Mouse (Mus musculus): Measurements from ENCODE around the gene Hip1r.

Hip1r gene

DNA sequence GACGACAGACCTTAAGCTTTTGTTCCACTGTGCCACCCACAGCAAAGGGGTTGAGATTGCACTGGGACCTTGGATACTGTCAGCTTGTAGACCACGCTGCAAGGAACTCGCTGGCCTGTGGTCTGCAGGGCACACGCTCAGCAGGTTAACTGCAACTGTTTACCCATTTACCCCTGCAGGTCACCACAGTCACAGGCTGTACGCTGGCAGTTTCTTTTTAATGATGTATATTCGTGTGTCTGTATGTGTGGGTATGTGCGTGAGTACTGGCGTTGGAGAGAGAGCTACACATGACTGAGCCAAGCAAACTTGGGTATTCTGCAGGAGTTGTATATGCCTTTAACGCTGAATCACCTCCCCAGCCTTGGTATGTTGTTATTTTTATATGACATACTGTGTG, 45.2 kb downstream of the Hip1r start:
- DNase-seq (ENCODE audit: low spot score) = no peak

DNA sequence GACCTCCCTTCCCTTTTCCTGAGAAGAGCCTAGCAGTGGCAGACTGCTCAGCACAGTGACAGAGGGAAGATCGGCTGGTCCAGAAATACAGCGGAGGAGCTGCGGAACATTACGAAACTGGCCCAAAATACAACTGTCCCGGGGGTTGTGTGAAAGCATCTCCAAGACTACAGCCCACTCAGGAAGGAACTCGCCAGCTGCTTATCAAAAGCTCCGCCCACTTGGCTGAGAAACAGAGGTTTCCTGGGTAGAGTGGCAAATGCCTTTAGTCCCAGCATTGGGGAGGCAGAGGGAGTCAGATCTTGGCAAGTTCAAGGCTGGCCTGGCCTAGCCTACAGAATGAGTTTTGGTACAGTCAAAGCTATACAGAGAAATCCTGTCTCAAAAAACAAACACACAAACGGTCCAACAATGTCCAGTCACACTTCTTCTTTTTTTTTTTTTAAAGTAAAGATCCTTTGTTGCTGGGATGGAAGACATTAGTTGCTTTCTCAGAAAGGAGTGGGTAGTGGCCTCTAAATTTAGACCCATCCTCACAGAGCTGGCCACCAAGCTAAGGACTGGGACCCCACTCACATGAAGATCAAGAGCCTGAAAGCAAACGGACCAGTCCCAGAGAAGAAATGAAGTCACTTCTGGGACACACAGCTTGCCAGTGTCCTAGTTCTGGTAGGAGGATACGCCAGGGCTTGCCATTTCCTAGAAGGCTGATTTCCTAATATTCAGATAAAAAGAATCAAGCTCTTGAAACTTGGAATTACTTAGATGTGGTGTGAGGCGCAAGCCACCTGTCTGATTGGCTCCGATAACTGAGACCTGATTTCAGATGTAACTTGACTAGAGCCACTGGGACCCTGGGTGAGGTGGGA, 46.2 kb downstream of the Hip1r start:
- DNase-seq (ENCODE audit: low spot score) = peak; percentile 84

DNA sequence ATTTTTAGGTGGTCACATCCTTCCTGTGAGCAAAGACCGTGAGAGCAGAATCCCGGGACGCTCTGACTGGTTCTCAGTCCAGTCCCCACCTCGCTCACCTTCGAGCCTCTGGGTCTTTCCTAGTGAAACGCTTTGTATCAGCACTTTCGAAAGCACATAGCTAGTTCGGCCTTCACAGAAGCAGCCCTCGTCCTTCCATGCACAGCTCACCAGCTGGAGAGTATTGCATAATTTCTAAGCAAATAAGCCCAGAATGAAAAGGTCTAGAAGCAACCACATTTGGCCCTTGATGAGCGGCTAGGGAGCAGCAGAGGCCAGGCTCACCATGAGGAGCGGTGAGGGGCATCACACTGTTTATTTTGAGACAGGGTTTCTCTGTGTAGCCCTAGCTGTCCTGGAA, 47.7 kb downstream of the Hip1r start:
- no peak for DNase-seq (ENCODE audit: low spot score)

DNA sequence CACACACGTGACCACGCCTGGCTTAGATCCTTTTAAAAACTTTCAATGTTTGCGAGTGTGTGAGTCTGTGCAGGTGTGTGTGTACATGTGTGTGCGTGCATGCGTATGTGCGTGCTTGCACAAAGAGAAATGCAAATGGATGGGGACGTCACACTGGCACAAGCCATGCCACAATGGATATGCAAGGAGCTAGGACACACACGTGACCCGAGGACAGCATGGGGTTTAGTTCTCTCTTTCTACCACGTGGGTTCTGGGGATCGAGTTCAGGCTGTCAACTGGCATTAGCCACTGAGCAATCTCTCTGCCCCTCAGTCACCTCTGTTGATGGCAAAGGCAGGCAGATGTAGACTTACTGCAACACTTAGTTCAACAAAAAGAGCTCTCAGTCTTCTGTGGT, 48.3 kb downstream of the Hip1r start:
- DNase-seq (ENCODE audit: low spot score) = no peak

DNA sequence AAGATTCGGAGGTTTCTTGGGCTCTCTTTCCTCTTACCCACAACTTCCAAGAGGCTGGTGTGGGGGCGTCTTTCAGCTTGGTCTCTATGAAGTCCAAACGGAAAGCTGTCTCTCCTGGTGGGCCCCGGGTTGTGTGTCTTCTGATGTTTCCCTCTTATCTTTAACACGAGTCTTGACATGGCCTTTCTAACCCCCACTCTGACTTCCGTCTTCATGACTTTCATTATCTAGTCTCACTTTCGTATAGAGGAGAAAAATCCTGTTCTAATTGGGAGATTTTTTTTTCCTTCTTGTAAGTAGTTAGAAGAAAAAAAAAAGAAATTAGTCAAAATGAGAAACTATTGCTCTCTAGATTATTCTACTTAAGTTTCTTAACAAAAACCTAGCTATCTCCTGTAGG, 48.9 kb downstream of the Hip1r start:
- DNase-seq (ENCODE audit: low spot score) = no peak

DNA sequence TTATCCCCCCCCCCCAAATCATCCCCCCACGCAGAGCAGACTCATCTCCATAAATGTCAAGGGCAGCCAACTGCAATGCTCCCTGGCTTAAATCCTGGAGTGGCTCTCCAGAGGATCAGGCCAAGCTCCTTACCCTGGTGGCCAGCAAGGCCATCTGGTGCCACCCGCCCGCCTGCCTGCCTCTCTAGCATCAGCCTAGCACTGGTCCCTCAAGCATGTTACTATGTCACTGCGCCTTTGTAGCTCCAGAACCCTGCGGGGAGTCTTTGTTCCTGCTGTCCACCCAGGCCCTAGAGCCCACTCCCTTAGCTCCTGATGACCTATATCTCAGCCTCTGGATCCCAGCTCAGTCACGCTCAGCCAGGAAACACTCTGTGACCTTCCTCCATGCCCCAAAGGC, 51.2 kb downstream of the Hip1r start:
- no peak for DNase-seq (ENCODE audit: low spot score)

DNA sequence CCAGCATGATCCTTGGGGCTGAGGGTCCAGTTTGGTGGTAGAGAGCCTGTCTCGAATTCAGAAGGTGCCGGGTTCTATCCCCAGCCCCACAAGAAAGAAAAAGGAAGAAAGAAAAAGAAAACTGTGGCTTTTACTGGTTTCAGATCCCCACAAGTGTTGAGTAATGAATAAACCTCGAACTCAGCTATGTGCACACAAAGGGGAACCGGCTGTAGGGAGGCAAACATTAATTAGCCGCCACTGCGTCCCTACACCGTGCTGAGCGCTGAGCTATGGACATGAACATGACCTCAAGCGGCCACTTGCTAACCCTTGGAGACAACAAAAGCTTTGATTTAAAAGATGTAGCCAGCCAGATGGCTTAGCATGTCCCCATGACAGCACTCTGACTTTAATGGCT, 51.7 kb downstream of the Hip1r start:
- DNase-seq (ENCODE audit: low spot score) = no peak

DNA sequence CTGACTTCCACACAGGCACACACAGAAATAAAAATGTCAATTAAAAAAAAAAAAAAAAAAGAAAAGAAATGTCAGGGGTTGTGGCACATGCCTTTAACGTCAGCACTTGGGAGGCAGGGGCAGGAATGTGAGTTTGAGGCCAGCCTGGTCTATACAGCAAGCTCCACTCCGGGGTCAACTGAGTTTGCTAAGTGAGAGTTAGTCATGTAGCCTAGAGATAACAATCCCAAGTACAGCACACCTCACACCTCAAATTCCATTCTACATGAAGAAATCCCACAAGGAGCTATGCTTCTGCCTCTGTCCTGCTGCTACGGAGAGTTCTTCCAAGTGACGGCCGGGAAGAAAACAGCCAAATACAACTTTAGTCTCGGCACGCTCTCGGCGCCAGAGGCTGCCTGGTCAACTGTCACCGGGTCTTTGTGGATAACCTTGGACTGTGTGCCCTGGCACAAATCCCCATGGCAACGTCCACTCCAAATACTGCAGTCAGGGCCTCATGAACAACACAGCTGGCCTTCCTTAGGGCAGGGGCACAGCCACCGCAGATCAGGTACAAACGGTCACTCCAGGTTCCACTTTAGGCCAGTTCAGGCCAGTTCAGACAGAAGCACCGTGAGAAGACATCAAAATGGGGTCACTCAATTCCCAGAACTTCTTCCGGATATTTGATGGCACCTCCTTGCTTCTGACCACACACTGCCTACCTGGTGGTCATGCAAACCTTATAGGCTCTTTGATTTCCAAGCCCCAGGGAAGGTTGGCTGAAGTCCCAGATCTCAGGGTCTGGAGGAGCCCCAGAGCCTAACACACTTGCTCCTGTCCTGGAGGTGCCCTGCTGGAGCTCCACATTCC, 52.4 kb downstream of the Hip1r start:
- no peak for DNase-seq (ENCODE audit: low spot score)

DNA sequence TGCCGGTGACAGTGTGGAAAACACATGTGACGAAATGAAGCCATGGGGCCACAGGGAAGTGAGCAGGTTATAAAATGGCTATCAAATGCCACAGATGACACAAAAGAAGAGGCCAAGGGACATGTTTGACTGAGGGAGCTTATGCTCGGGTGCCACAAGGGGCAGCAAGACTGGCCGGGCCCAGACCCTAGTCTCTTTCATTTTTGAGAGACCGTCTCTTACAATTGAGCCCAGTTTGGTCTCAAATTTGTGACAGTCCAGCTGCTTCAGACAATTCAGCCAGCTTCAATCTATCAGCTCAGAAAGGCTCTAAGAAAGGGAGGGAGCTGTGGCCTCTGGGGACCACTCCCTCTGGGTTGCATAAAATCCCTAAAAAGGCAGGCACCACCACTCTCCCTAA, 53.1 kb downstream of the Hip1r start:
- no peak for DNase-seq (ENCODE audit: low spot score)

DNA sequence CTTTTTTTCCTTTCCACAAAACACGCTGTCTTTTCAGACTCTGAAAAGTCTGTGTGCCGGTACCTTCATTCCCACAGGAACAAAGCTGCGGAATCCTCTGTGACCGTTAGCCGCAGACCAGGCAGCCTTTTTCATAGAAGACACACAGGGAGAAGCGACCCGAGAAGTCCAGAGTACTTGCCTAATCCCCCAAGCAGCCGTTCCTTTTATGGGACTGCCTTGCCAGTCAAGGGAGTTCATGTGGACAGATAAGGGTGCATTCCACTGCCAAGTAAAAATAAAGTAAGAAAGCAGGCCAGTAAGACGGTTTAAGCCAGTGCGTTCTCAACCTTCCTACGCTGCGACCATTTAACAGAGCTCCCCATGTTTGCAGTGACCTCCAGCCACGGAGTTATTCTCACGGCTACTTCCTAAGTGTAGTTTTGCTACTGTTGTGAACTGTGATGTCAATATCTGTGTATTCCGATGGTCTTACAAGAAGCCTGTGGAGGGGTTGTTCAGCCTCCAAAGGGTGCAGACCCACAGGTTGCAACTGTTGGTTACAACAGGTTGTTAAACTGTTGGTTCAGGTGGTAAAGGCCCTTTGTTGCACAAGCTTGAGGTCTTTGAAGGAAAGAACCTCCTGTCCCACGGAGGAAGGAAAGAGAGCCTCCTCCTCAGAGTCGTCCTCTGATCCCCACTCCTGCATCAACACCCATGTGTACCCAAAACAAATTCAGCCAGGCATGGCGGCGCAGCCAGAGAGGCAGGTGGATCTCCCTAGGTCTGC, 54.5 kb downstream of the Hip1r start:
- no peak for DNase-seq (ENCODE audit: low spot score)

DNA sequence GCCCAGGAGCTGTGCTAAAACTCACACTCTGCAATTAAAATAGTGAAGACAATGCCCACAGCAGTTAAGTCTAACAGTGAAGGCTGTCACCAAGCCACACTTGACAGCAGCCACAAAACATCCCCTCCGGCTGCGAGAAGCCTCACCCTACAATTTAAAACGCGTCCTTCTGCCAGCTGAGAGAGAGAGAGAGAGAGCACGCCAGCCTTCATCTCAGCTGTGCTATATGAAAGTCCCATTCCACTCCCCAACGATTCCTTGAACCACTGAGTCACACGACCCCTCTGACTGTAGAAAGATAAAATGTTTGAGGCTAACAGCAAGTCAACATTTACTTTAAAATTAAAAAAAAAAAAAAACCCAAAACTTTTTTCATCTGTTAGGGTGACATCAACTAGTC, 55.3 kb downstream of the Hip1r start:
- no peak for DNase-seq (ENCODE audit: low spot score)

DNA sequence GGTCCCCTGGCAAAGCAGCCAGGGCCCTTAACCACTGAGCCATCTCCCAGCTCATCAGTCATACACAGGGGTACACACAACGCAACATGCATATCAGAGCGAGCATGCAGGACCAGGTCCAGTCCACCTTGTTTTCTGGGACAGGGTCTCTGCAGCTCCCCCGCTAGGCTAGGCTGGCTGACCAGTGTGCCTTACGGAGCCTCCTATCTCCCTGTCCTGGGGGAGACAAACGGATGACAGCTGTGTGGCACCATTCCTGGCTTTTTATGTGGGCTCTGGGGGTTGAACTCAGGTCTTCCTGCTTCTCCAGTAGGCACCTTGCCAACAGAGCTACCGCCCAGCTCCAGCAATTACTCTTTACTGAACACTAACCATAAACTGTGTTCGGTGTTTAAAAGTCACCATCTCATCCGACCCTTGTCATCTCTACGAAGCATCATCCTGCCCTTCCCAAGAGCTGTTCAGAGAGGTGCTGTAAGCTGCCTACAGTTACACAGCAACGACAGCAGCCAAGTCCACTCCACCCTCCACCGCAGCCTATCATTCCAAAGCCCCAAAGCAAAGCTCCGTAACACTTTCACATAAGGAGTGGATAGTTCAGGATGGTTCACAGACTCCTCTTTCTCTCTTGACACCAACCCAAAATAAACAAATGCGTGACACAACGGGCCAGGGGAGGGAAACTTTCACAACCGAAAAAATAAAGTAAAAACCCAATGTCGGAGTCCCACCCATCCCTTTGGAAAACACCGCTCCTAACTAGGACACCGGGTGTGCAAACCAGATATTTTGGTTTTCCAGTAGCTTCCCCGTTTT, 56.0 kb downstream of the Hip1r start:
- no peak for DNase-seq (ENCODE audit: low spot score)

DNA sequence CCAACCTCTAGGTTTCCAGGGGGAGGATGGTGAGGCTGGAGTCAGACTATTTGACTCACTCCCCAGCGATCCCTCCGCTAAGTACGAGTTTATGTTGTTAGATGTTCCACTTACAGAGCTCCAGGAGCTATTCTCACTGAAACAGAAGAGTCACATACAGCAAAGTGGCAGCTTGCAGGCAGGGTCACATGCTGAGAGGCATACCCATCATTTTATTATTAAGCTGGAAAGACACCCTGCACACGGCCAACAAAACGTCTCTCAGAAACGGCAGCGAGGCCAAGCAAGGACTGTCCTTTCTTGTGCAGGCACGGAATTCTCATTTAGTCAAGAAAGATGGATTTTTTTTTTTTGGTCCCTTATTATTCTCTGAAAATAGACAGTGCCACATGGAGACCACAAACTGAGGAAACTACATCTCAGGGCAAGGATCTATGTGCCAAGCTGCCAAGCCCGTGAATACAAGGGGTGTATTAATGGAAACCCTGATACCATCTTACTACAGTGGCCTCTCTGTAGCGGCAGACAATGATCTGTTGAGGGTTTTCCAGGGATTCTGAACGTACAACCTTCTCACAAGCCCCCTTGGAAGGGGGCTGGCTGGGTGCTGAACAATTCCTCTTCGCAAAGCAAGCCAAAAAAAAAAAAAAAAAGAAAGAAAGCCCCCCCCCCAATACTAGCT, 57.1 kb downstream of the Hip1r start:
- no peak for DNase-seq (ENCODE audit: low spot score)

DNA sequence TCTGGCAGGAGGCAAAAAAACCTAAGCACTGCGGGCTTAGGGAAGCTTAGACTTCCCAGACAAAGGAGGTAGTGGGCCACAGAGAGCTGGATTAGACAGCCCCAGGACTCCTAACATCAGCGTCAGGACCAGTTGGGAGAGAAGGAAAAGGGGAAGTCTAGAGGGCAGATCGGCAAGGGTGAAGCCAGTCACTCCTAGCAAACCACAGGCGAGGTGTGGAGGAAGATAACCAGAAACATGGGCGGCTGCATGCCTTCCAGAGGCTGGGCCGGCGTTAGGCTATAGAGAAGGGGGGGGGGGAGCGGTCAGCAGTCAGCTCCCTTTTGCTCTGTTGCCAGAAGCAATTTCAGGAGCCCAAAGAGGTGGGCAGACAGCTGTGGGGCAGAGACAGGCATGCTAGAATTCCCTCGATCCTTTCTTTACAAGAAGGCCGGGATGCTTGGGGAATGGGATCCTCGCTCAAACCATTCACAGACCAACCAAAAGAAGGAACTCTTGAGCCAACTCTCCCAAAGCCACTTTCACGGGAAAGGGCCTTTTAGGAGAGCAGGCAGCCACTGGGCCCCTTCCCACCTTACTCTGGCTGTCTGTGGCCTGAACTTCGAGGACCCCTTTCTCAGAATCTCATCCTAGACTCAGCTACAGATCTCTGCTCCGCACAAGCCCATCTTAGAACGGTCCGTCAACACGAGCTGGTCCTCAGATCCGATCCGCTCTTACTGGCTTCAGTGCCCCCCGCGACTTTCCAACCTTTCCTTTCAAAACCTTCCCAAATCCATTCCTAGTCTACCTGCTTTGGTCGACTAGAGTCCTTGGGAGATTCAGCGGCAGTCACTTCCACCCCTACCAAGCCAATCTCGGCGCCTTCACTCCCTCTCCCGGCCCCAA, 57.9 kb downstream of the Hip1r start:
- no peak for DNase-seq (ENCODE audit: low spot score)

DNA sequence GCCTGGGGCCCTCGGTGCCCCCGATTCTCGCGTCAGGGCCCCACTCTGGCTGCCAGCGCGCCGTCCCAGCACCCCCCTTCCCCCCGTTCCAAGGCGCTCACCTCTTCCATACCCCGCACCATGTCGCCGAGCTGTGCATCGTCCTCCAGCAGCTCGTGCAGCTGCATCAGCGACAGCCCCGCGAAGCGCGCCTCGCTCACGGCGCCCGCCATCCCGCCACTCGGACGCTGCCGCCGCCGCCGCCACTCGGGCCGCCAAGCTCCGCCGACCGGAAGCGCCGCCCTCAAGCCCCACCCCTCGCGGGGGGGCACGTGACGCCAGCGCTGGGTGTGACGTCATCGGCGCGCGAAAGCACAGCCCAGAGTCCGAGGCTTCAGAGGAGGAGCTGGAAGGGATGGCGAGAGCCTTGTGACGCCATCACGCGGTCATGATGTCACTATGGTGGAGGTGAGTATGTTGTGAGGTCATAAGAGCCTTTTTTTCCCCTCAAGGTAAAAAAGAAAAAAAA, 58.6 kb downstream of the Hip1r start, which contains the start of gene Vps37b:
Gene Vps37b, minus strand, starts transcription at position 270 of the 508 bp plus-strand sequence.
- DNase-seq (ENCODE audit: low spot score) = peak; percentile 80

DNA sequence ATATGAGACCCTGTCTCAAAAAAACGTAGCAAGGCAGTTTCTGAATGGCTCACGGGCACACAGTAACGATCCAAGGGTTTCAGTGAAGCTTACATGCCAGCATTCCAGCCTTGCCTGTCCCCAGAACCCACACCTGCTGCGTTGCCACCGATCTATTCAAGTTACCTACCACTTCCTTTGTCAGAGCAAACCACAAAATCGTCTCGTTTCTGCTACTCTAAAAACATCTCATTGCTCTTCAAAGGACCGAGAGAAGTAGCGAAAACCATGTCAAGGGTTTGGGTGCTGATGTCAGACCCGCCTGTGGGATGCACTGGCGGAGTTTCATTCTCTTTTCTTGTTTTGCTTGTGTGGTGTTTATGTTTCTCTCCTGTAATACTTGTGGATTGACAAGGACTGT, 61.0 kb downstream of the Hip1r start:
- no peak for DNase-seq (ENCODE audit: low spot score)

DNA sequence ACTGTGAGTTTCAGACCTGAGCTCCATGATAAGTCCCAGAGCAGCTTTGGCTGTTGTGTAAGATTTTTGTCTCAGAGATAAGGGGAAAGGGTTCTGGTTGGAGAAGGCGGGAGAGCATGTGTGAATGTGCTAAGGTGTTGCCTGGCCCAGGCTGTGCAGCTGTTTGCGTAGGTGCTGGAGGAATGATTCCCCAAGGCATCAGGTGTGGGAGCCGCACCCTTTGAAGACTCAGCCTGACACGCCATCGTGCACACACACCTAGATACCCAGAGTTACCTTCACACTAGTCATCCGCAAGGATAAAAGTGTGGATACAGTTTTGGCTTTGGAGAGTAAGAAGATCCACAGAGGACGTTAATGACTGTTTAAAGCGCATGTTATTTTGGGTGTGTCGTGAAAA, 62.0 kb downstream of the Hip1r start:
- no peak for DNase-seq (ENCODE audit: low spot score)

DNA sequence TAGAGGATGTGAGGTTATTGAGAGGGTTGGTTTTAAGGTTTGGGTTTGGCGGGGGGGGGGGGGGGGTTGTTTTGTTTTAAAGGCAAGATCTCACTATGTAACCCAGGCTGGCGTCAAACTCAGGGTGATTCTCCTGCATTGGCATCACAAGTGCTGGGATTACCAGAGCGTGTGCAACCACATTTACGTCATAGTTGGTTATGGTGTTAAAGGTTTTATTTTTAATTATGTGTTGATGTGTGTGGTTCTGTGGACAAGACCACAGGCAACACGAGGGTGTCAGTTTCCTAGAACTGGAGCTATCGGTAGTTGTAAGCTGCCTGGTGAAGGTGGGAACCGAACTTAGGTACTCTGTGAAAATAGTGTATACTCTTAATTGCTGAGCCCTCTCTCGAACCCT, 62.4 kb downstream of the Hip1r start:
- DNase-seq (ENCODE audit: low spot score) = no peak

DNA sequence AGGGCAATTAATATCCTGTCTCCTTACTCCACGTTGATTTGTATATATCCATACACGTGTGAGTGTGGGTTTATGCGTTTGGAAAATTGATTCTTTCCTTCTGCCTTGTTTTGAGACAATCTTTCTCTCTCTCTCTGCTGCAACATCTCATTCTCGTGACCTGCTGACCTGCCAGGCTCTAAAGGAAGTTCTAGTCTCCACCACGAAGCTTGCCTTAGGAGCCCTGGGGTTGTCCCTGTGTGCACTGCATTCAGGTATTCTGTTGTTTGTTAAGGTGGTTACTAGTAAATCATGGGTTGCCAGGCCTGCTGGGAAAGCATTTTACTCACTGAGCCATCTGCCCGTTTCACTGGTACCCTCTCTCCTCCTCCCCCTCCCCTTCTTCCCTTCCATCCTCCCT, 62.9 kb downstream of the Hip1r start:
- no peak for DNase-seq (ENCODE audit: low spot score)

DNA sequence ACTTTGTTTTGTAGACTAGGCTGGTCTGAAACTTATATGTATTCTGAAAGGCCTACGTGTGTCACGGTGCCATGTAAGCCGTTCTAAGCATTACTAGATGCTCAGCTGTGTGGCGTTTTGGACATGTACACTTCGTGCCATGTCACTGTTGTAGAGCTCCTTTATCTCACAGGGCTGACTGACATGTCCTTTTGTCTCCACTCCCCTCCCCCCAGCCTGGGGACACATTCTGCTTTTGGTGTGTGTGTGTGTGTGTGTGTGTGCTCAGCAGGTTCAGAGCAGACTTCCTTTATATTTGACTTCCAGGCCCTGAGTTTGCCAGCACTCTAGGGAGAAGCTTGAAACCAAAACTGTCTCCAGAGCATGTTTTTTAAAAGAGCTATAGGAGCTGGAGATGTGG, 63.4 kb downstream of the Hip1r start:
- no peak for DNase-seq (ENCODE audit: low spot score)

All from left cerebral cortex, adult 11 months (tissue).